Mouse (Mus musculus): ENCODE measurements around the gene Cpne6. TPM values are rescaled to one million over a fixed set of nuclear protein-coding genes. Genes with fewer than 3 reads are reported as not detected.

The Cpne6 gene
- not detected for polyA plus RNA-seq (2017; shearing (Covaris generic))

DNA sequence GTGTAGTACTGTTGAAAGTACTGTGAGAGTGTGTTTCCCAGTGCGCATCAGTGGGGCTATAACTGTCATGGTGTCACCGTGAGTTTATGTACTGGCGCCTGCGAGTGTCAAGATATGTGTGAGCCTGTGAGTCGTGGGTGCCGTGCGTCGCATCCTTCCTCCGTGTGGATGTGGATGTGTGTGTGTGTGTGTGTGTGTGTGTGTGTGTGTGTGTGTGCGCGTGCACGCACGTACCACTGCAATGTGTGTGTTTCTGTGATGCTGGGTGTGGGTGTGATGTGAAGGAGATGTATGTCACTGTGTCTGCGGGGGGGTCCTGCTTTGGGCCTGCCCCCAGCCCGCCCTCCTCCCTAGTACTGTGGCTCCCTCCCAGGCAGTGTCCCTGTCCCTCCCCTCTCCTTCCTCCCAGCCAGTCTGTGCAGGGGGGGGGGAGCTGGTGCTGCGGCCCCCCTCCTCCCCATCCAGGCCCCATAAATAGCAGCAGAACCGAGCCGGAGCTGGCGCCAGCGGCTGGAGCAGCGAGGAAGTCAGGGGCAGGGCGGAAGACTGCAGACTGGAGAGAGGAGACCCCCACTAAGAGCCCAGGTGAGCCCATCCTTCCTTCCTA lies at the start of gene Cpne6:
Cpne6 (plus strand) TSS at position 321 of the 607 bp plus-strand sequence.

GRCm38 (mm10) chr14:55478651-55479599 lies 31.3 kb upstream of the Cpne6 start, which contains the start of gene Dhrs4:
TSS of gene Dhrs4 (plus strand) at chr14:55478758.

DNA sequence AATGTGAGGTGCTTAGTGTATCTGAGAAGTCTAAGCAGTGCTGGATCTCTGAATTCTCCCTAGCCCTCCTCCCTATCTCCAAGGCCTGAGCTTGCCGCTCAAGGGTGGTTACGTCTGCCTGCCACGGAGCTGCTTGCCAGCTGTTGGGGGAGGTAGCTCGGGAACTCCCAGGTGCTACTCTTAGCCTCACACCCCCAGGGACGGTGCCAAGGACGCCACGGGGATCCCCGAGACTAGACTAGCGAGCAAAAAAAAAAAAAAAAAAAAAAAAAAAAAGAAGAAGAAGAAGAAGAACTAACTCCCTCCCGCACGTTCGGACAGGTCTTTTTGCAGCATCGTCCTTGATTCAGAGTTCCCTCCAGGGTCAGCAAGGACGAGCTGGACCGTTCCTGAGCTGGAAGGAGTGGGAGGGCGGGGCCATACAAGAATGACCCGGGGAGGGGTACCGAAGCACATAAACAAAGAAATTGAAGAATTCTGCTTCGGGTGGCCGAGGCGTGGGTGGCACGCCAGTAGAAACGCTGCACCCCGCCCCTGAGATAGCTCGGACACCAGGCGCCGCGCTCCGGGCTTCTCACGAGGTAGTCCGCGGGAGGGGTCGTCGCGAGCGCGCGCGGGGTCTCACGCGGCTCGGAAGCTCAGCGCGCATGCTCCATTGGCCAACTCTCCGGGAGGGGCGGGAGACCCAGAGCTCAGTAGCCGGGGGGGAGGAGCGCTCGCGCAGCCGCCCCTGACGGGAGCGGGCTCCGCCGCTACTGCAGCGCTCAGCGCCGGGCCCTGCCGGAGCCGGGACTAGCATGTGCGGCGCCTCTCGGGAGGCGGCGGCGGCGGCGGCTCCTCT lies 19.7 kb upstream of the Cpne6 start, which contains the start of gene Carmil3:
Carmil3 (plus strand) TSS at position 291 of the 841 bp plus-strand sequence.

GRCm38 (mm10) chr14:55524785-55525184 lies 14.5 kb downstream of the Cpne6 start, which contains the start of gene Nrl:
TSS of gene Nrl (minus strand) at chr14:55524981.

DNA sequence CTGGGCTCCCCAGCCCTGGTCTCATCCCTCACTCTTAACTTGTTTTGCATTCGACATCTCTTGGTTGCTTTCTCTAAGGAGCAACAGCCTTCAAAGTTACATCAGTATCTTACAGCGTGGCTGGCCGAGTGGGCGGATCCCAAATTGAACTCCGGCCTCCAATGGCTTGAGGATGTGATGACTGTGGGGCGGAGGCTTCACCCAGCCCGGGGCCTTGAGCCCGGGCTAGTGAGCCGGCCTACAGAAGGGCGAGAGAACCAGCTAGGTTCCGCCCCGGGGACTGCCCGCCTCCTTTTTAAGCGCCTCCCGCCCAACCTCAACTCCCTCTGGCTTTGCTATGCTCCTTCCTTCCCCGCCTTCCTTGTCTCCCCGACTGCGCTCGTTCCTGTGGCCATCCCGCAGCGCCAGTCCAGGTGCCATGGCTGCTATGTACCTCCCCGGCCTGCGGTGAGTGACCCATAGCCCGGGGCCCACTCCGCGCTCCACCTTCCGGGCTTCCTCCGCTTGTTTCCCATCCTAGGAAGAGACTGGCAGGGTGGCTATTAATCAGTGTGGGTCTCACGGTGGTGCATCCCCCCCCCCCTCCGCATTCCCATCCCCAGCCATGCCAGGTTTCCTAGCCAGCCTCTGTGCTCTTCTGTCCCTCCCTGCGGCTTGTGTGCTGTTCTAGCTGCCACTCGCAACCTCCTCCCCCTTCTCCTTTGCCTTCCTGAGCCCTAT lies 30.0 kb downstream of the Cpne6 start, which contains the start of gene Pck2:
Pck2 (plus strand) TSS at position 200 of the 720 bp plus-strand sequence.

GRCm38 (mm10) chr14:55559799-55560201 lies 49.6 kb downstream of the Cpne6 start, which contains the start of gene Dcaf11:
TSS of gene Dcaf11 (plus strand) at chr14:55560006.

GRCm38 (mm10) chr14:55560202-55561073 lies 50.2 kb downstream of the Cpne6 start, which contains the start of gene A730061H03Rik:
TSS of gene A730061H03Rik (minus strand) at chr14:55560406.

Other genes starting within 250 kb of the Cpne6 start
- gene Dhrs4, start 31.7 kb upstream of the Cpne6 start, polyA plus RNA-seq (2017; shearing (Covaris generic)): 29.8 TPM
- gene Carmil3, start 19.8 kb upstream of the Cpne6 start, polyA plus RNA-seq (2017; shearing (Covaris generic)): not detected
- not detected for gene Nrl, start 14.5 kb downstream of the Cpne6 start, polyA plus RNA-seq (2017; shearing (Covaris generic))
- gene Pck2, start 29.8 kb downstream of the Cpne6 start, polyA plus RNA-seq (2017; shearing (Covaris generic)): 15.0 TPM
- 135 TPM for gene Dcaf11, start 49.6 kb downstream of the Cpne6 start, polyA plus RNA-seq (2017; shearing (Covaris generic))
- 7.1 TPM for gene A730061H03Rik, start 50.0 kb downstream of the Cpne6 start, polyA plus RNA-seq (2017; shearing (Covaris generic))
- not detected for gene Fitm1, start 65.2 kb downstream of the Cpne6 start, polyA plus RNA-seq (2017; shearing (Covaris generic))
- 681 TPM for gene Psme1, start 67.7 kb downstream of the Cpne6 start, polyA plus RNA-seq (2017; shearing (Covaris generic))
- gene Emc9, start 74.9 kb downstream of the Cpne6 start, polyA plus RNA-seq (2017; shearing (Covaris generic)): 30.4 TPM
- gene Psme2, start 80.7 kb downstream of the Cpne6 start, polyA plus RNA-seq (2017; shearing (Covaris generic)): 378 TPM
- 45.9 TPM for gene Rnf31, start 81.3 kb downstream of the Cpne6 start, polyA plus RNA-seq (2017; shearing (Covaris generic))
- 142 TPM for gene Irf9, start 93.1 kb downstream of the Cpne6 start, polyA plus RNA-seq (2017; shearing (Covaris generic))
- gene Rec8, start 107.6 kb downstream of the Cpne6 start, polyA plus RNA-seq (2017; shearing (Covaris generic)): 1.1 TPM
- gene Ipo4, start 125.5 kb downstream of the Cpne6 start, polyA plus RNA-seq (2017; shearing (Covaris generic)): 55.1 TPM
- gene Gm49378, start 127.5 kb downstream of the Cpne6 start, polyA plus RNA-seq (2017; shearing (Covaris generic)): 0.66 TPM
- gene Tm9sf1, start 133.4 kb downstream of the Cpne6 start, polyA plus RNA-seq (2017; shearing (Covaris generic)): 58.5 TPM
- gene Tssk4, start 139.7 kb downstream of the Cpne6 start, polyA plus RNA-seq (2017; shearing (Covaris generic)): 1.1 TPM
- gene Mdp1, start 150.1 kb downstream of the Cpne6 start, polyA plus RNA-seq (2017; shearing (Covaris generic)): 65.6 TPM
- gene Gmpr2, start 161.5 kb downstream of the Cpne6 start, polyA plus RNA-seq (2017; shearing (Covaris generic)): 34.7 TPM
- 214 TPM for gene Nedd8, start 161.7 kb downstream of the Cpne6 start, polyA plus RNA-seq (2017; shearing (Covaris generic))
- 156 TPM for gene Tinf2, start 171.4 kb downstream of the Cpne6 start, polyA plus RNA-seq (2017; shearing (Covaris generic))
- gene Tgm1, start 203.5 kb downstream of the Cpne6 start, polyA plus RNA-seq (2017; shearing (Covaris generic)): not detected
- 109 TPM for gene Rabggta, start 211.8 kb downstream of the Cpne6 start, polyA plus RNA-seq (2017; shearing (Covaris generic))
- gene Dhrs1, start 235.2 kb downstream of the Cpne6 start, polyA plus RNA-seq (2017; shearing (Covaris generic)): 18.4 TPM
- 35.8 TPM for gene Nop9, start 235.2 kb downstream of the Cpne6 start, polyA plus RNA-seq (2017; shearing (Covaris generic))
- not detected for gene Cideb, start 248.0 kb downstream of the Cpne6 start, polyA plus RNA-seq (2017; shearing (Covaris generic))